Comparison of ENCODE assay signal across 14 mouse cellular contexts in the genomic region with DNA sequence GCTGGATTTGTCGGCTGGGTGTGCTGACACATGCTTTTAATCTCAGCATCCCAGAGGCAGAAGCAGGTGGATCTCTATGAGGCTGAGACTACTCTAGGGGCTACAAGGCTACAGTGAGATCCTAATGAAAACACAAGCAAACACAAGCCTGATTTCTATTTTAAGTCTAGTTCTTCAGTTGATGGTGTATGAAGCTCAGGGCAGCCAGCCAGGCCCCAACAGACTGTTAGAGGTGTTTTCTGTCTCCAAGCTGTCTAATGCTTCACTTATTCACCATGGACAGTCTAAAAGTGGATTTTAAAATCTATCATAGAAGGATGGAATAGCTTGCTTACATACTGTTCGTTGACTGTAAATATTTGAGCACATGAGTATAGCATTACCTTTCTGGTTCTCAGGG. TPM values are rescaled to one million over a fixed set of nuclear protein-coding genes. Genes with fewer than 3 reads are reported as not detected.
DNase-seq lines count a peak whose midpoint lies in the region; TF ChIP-seq lines count a peak whose summit lies in the region.
"Had no signal": no experiment of that assay in that cellular context is flagged by ENCODE, and none has a peak within 500 bp of the region (broad histone marks: within the 10 kb centered on the region; RNA-seq: fewer than 3 reads in every experiment).

No protein-coding gene starts in this region.

- peak; percentile 55 to 75 for DNase-seq in cerebellum, postnatal 25 days
- no peak for DNase-seq in cerebellum, adult 11-12 months
- peak; percentile 30 for DNase-seq in layer of hippocampus, adult 9-11 months
- no peak for DNase-seq in layer of hippocampus, postnatal 36 days
- DNase-seq in brain, embryonic 14.5 days (ENCODE audit: low read depth): peak; percentile 7
- DNase-seq in urinary bladder, postnatal 4 days (ENCODE audit: low spot score in 2 of 2): no peak
- DNase-seq: adrenal gland, adult 8-10 months; adrenal gland, postnatal 36 days; forebrain, postnatal 0 days; gastrocnemius, postnatal 14 days; heart, adult 2 months; heart, postnatal 36 days had no signal

- TF ChIP-seq POLR2A in brain, embryonic 14.5 days (IDR thresholded peaks at IDR 0.05; ENCODE audit: borderline replicate concordance, extremely low read depth, insufficient read depth, insufficient read length, poor library complexity, severe bottlenecking): no peak

- no peak for TF ChIP-seq CTCF in brain, embryonic 14.5 days (IDR thresholded peaks at IDR 0.05; ENCODE audit: borderline replicate concordance, extremely low read depth, insufficient read depth, insufficient read length)

RNA-seq across cellular contexts. Expression of a gene that starts 15.0 kb away (rescaled TPM):
- 10 to 100 TPM; 41.2 to 49.4 TPM for total RNA-seq in layer of hippocampus, postnatal 36 days (2021)
- polyA plus RNA-seq in brain, embryonic 14.5 days (2012; rRNA removed): 27.0 and 35.7 TPM in 2 replicates

RNA-seq across cellular contexts. Expression of a gene that starts 19.2 kb away (rescaled TPM):
- total RNA-seq in layer of hippocampus, postnatal 36 days (2021): under 1 TPM; 0.43 to 0.47 TPM
- polyA plus RNA-seq in brain, embryonic 14.5 days (2012; rRNA removed): 0.11 and 0.21 TPM in 2 replicates
- total RNA-seq: gastrocnemius, adult 18-20 months; gastrocnemius, postnatal 14 days had no signal
- polyA plus RNA-seq: hindbrain, embryonic 11.5 days had no signal

RNA-seq across cellular contexts. Expression of a gene that starts 45.5 kb away (rescaled TPM):
- total RNA-seq in layer of hippocampus, postnatal 36 days (2021): 1 to 10 TPM; 3.3 to 4.2 TPM
- 4.3 and 6.5 TPM in 2 replicates for polyA plus RNA-seq in brain, embryonic 14.5 days (2012; rRNA removed)

RNA-seq across cellular contexts. Expression of a gene that starts 45.6 kb away (rescaled TPM):
- total RNA-seq in layer of hippocampus, postnatal 36 days (2021): 10 to 100 TPM; 27.9 to 32.4 TPM
- polyA plus RNA-seq in brain, embryonic 14.5 days (2012; rRNA removed): 25.7 and 25.8 TPM in 2 replicates

Comparison
In these comparisons a context has a peak if more than half of its experiments do, and no peak if none do; other contexts are left out.
1. DNase-seq: peak in cerebellum, postnatal 25 days (2 of 2), layer of hippocampus, adult 9-11 months (single experiment) and brain, embryonic 14.5 days (single experiment); none in cerebellum, adult 11-12 months (single experiment), layer of hippocampus, postnatal 36 days (0 of 2) and urinary bladder, postnatal 4 days (0 of 2).